Mouse (Mus musculus): ENCODE measurements around the gene Vars2. TPM values are rescaled to one million over a fixed set of nuclear protein-coding genes. Genes with fewer than 3 reads are reported as not detected.

Gene Vars2
- 0.28 TPM for polyA plus RNA-seq (2014; fragmentation: Illumina TruSeq; extraction: RNeasy Lipid Tissue Mini Kit (QIAGEN cat#74804); ENCODE audit: low read depth, low replicate concordance)

GRCm38 (mm10) chr17:35667334-35668065, at the start of gene Vars2:
Gene Vars2 (minus strand): TSS chr17:35667592.

GRCm38 (mm10) chr17:35704621-35705464, 37.5 kb upstream of the Vars2 start, which contains the start of gene Ddr1:
Gene Ddr1 (minus strand): TSS chr17:35704621.

DNA sequence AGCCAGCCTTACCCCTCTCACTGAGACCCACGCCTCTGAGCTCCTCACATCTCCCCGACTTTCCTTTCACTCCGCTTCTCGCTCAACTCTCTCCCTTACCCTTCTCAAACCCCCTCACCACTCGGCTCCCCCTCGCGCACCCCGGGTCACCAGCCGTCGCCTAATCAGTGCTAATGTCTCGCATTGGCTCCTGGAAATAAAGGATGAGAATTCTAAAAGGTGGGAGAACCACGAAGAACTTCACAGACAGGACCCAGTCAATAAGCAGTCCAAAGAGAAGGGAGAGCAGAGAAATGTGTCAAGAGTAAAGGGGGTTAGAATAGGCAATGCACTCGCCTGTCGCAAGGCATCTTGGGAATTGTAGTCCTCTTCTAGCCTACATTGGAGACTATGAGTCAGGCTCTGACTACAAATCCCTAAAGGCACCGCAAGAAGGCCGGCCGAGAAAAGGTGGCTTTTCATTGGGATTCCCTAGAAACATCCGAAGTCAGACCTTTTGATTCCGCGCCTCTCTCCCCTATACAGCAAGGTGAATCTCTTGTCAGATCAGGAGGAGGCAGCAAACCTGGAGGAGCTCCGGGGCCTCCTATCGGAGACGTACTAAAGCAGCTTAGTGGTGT, 6.1 kb upstream of the Vars2 start, which contains the start of gene Gtf2h4:
Gtf2h4 (minus strand) TSS at position 324 of the 620 bp plus-strand sequence.

DNA sequence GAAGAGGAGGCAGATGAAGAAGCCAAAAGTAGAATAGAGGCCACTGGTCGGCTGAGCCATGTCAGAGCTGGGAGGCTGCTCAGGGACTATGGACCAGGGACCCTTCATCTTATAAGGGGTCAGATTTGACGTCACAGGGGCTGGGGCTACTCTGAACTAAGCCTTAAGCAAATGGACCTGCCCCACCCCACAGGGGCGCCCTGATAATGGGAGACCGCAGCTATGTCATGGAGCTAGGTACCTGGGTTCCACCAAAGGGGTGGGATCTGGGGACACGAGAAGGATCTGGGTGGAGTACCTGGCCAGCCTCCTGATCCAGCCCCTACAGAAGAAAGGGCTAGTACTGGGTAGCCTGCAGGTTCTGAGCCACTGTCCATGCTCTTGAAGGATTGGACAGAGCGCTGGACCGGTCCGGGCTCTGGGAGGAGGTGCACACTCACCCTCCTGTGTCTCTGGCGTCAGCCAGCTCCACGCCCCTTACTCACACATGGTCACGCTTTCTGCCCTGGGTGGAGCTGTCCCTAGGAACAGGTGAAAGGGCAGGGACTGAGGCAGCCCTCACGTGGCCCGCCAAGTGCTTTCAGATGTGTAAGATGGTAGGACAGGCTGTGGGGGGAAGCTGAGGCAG, 23.7 kb downstream of the Vars2 start, which contains the start of gene Mucl3:
Mucl3 (minus strand) TSS at position 87 of the 628 bp plus-strand sequence.

GRCm38 (mm10) chr17:35626537-35626936, 40.9 kb downstream of the Vars2 start, which contains the start of gene Gm9573:
Gene Gm9573 (minus strand): TSS chr17:35626637.

Other genes with a start within 250 kb of the Vars2 start
- 7.1 TPM for gene H2-Q6, start 242.7 kb downstream of the Vars2 start, polyA plus RNA-seq (2014; fragmentation: Illumina TruSeq; extraction: RNeasy Lipid Tissue Mini Kit (QIAGEN cat#74804); ENCODE audit: low read depth, low replicate concordance)
- 12.5 TPM for gene H2-Q7, start 228.4 kb downstream of the Vars2 start, polyA plus RNA-seq (2014; fragmentation: Illumina TruSeq; extraction: RNeasy Lipid Tissue Mini Kit (QIAGEN cat#74804); ENCODE audit: low read depth, low replicate concordance)
- 3.2 TPM for gene H2-Q10, start 197.5 kb downstream of the Vars2 start, polyA plus RNA-seq (2014; fragmentation: Illumina TruSeq; extraction: RNeasy Lipid Tissue Mini Kit (QIAGEN cat#74804); ENCODE audit: low read depth, low replicate concordance)
- gene Pou5f1, start 161.6 kb downstream of the Vars2 start, polyA plus RNA-seq (2014; fragmentation: Illumina TruSeq; extraction: RNeasy Lipid Tissue Mini Kit (QIAGEN cat#74804); ENCODE audit: low read depth, low replicate concordance), result not detected
- gene Tcf19, start 150.8 kb downstream of the Vars2 start, polyA plus RNA-seq (2014; fragmentation: Illumina TruSeq; extraction: RNeasy Lipid Tissue Mini Kit (QIAGEN cat#74804); ENCODE audit: low read depth, low replicate concordance), result 2.7 TPM
- gene Cchcr1, start 150.5 kb downstream of the Vars2 start, polyA plus RNA-seq (2014; fragmentation: Illumina TruSeq; extraction: RNeasy Lipid Tissue Mini Kit (QIAGEN cat#74804); ENCODE audit: low read depth, low replicate concordance), result 4.6 TPM
- not detected for gene Psors1c2, start 134.4 kb downstream of the Vars2 start, polyA plus RNA-seq (2014; fragmentation: Illumina TruSeq; extraction: RNeasy Lipid Tissue Mini Kit (QIAGEN cat#74804); ENCODE audit: low read depth, low replicate concordance)
- gene Cdsn, start 115.5 kb downstream of the Vars2 start, polyA plus RNA-seq (2014; fragmentation: Illumina TruSeq; extraction: RNeasy Lipid Tissue Mini Kit (QIAGEN cat#74804); ENCODE audit: low read depth, low replicate concordance), result not detected
- gene 2300002M23Rik, start 100.1 kb downstream of the Vars2 start, polyA plus RNA-seq (2014; fragmentation: Illumina TruSeq; extraction: RNeasy Lipid Tissue Mini Kit (QIAGEN cat#74804); ENCODE audit: low read depth, low replicate concordance), result not detected
- gene Sfta2, start 66.0 kb downstream of the Vars2 start, polyA plus RNA-seq (2014; fragmentation: Illumina TruSeq; extraction: RNeasy Lipid Tissue Mini Kit (QIAGEN cat#74804); ENCODE audit: low read depth, low replicate concordance), result not detected
- gene Gm9573, start 41.0 kb downstream of the Vars2 start, polyA plus RNA-seq (2014; fragmentation: Illumina TruSeq; extraction: RNeasy Lipid Tissue Mini Kit (QIAGEN cat#74804); ENCODE audit: low read depth, low replicate concordance), result not detected
- gene Mucl3, start 23.9 kb downstream of the Vars2 start, polyA plus RNA-seq (2014; fragmentation: Illumina TruSeq; extraction: RNeasy Lipid Tissue Mini Kit (QIAGEN cat#74804); ENCODE audit: low read depth, low replicate concordance), result not detected
- 2.5 TPM for gene Gtf2h4, start 6.1 kb upstream of the Vars2 start, polyA plus RNA-seq (2014; fragmentation: Illumina TruSeq; extraction: RNeasy Lipid Tissue Mini Kit (QIAGEN cat#74804); ENCODE audit: low read depth, low replicate concordance)
- gene Ddr1, start 37.0 kb upstream of the Vars2 start, polyA plus RNA-seq (2014; fragmentation: Illumina TruSeq; extraction: RNeasy Lipid Tissue Mini Kit (QIAGEN cat#74804); ENCODE audit: low read depth, low replicate concordance), result 7.5 TPM
- 3.5 TPM for gene Ier3, start 154.1 kb upstream of the Vars2 start, polyA plus RNA-seq (2014; fragmentation: Illumina TruSeq; extraction: RNeasy Lipid Tissue Mini Kit (QIAGEN cat#74804); ENCODE audit: low read depth, low replicate concordance)
- gene Flot1, start 155.6 kb upstream of the Vars2 start, polyA plus RNA-seq (2014; fragmentation: Illumina TruSeq; extraction: RNeasy Lipid Tissue Mini Kit (QIAGEN cat#74804); ENCODE audit: low read depth, low replicate concordance), result 8.4 TPM
- 32.5 TPM for gene Tubb5, start 170.7 kb upstream of the Vars2 start, polyA plus RNA-seq (2014; fragmentation: Illumina TruSeq; extraction: RNeasy Lipid Tissue Mini Kit (QIAGEN cat#74804); ENCODE audit: low read depth, low replicate concordance)
- 12.7 TPM for gene Mdc1, start 173.9 kb upstream of the Vars2 start, polyA plus RNA-seq (2014; fragmentation: Illumina TruSeq; extraction: RNeasy Lipid Tissue Mini Kit (QIAGEN cat#74804); ENCODE audit: low read depth, low replicate concordance)
- gene Nrm, start 193.7 kb upstream of the Vars2 start, polyA plus RNA-seq (2014; fragmentation: Illumina TruSeq; extraction: RNeasy Lipid Tissue Mini Kit (QIAGEN cat#74804); ENCODE audit: low read depth, low replicate concordance), result 3.1 TPM
- gene Ppp1r18, start 198.0 kb upstream of the Vars2 start, polyA plus RNA-seq (2014; fragmentation: Illumina TruSeq; extraction: RNeasy Lipid Tissue Mini Kit (QIAGEN cat#74804); ENCODE audit: low read depth, low replicate concordance), result 1.8 TPM
- 32.7 TPM for gene Dhx16, start 212.2 kb upstream of the Vars2 start, polyA plus RNA-seq (2014; fragmentation: Illumina TruSeq; extraction: RNeasy Lipid Tissue Mini Kit (QIAGEN cat#74804); ENCODE audit: low read depth, low replicate concordance)
- gene 2310061I04Rik, start 229.8 kb upstream of the Vars2 start, polyA plus RNA-seq (2014; fragmentation: Illumina TruSeq; extraction: RNeasy Lipid Tissue Mini Kit (QIAGEN cat#74804); ENCODE audit: low read depth, low replicate concordance), result 25.9 TPM
- gene Atat1, start 242.5 kb upstream of the Vars2 start, polyA plus RNA-seq (2014; fragmentation: Illumina TruSeq; extraction: RNeasy Lipid Tissue Mini Kit (QIAGEN cat#74804); ENCODE audit: low read depth, low replicate concordance), result 14.4 TPM
- gene Mrps18b, start 248.8 kb upstream of the Vars2 start, polyA plus RNA-seq (2014; fragmentation: Illumina TruSeq; extraction: RNeasy Lipid Tissue Mini Kit (QIAGEN cat#74804); ENCODE audit: low read depth, low replicate concordance), result 11.0 TPM
- 49.3 TPM for gene Ppp1r10, start 248.8 kb upstream of the Vars2 start, polyA plus RNA-seq (2014; fragmentation: Illumina TruSeq; extraction: RNeasy Lipid Tissue Mini Kit (QIAGEN cat#74804); ENCODE audit: low read depth, low replicate concordance)